ENCODE assay signal across 10 mouse cellular contexts in genomic region chr17:88494121-88494771, GRCm38 (mm10). TPM values are rescaled to one million over a fixed set of nuclear protein-coding genes. Genes with fewer than 3 reads are reported as not detected.
DNase-seq lines count a peak whose midpoint lies in the region; ATAC-seq lines count a peak whose summit lies in the region.
"Had no signal": no experiment of that assay in that cellular context is flagged by ENCODE, and none has a peak within 500 bp of the region (broad histone marks: within the 10 kb centered on the region; RNA-seq: fewer than 3 reads in every experiment).

No protein-coding gene starts in this region.

- no peaks in the 10 kb centered on the region for H3K27me3 ChIP-seq in lung, embryonic 16.5 days (ENCODE audit: control insufficient read depth, insufficient read depth, low read depth, low read length)
- H3K27me3 ChIP-seq in forebrain, embryonic 15.5 days = no peaks in the 10 kb centered on the region
- H3K27me3 ChIP-seq in neural tube, embryonic 13.5 days = no peaks in the 10 kb centered on the region
- H3K27me3 ChIP-seq in kidney, embryonic 15.5 days = no peaks in the 10 kb centered on the region
- H3K27me3 ChIP-seq: embryonic facial prominence, embryonic 15.5 days; liver, embryonic 13.5 days had no signal

- ATAC-seq in lung, embryonic 16.5 days (ENCODE audit: low read depth) = peak; percentile 81
- peak; percentile 92 for ATAC-seq in forebrain, embryonic 15.5 days (replicated peaks)
- peak; percentile 94 for ATAC-seq in neural tube, embryonic 13.5 days (ENCODE audit: low read depth)
- ATAC-seq in kidney, embryonic 15.5 days (replicated peaks; ENCODE audit: low FRiP score) = no peak

- WGBS in lung, embryonic 16.5 days = 29% methylated on average over 14 of the region's 14 CpGs
- 9% methylated on average over 14 of the region's 14 CpGs for WGBS in forebrain, embryonic 15.5 days
- WGBS in neural tube, embryonic 13.5 days = 17% methylated on average over 14 of the region's 14 CpGs
- WGBS in kidney, embryonic 15.5 days = 78% methylated on average over 14 of the region's 14 CpGs

- no peak overlapping the region for H3K9ac ChIP-seq in lung, embryonic 16.5 days (ENCODE audit: low read length)
- peak overlapping the region; percentile 39 for H3K9ac ChIP-seq in forebrain, embryonic 15.5 days (replicated peaks)
- H3K9ac ChIP-seq in neural tube, embryonic 13.5 days = peak overlapping the region; percentile 61
- H3K9ac ChIP-seq in kidney, embryonic 15.5 days = no peak overlapping the region
- H3K9ac ChIP-seq: embryonic facial prominence, embryonic 15.5 days; liver, embryonic 13.5 days had no signal

- H3K4me2 ChIP-seq in lung, embryonic 16.5 days (ENCODE audit: low read depth, low read length) = no peak overlapping the region
- peak overlapping the region; percentile 41 for H3K4me2 ChIP-seq in forebrain, embryonic 15.5 days (replicated peaks)
- peak overlapping the region; percentile 43 for H3K4me2 ChIP-seq in neural tube, embryonic 13.5 days
- H3K4me2 ChIP-seq in kidney, embryonic 15.5 days = no peak overlapping the region
- H3K4me2 ChIP-seq: embryonic facial prominence, embryonic 15.5 days; liver, embryonic 13.5 days had no signal

- H3K4me3 ChIP-seq in lung, embryonic 16.5 days (ENCODE audit: low read length) = no peak overlapping the region
- H3K4me3 ChIP-seq in forebrain, embryonic 15.5 days = peak overlapping the region; percentile 10
- no peak overlapping the region for H3K4me3 ChIP-seq in neural tube, embryonic 13.5 days
- H3K4me3 ChIP-seq in kidney, embryonic 15.5 days (replicated peaks) = no peak overlapping the region
- H3K4me3 ChIP-seq: embryonic facial prominence, embryonic 15.5 days; liver, embryonic 13.5 days had no signal

- no peaks in the 10 kb centered on the region for H3K9me3 ChIP-seq in lung, embryonic 16.5 days (ENCODE audit: control insufficient read depth, low read length)
- H3K9me3 ChIP-seq in forebrain, embryonic 15.5 days = no peaks in the 10 kb centered on the region
- no peaks in the 10 kb centered on the region for H3K9me3 ChIP-seq in neural tube, embryonic 13.5 days
- no peaks in the 10 kb centered on the region for H3K9me3 ChIP-seq in kidney, embryonic 15.5 days (replicated peaks)
- H3K9me3 ChIP-seq: liver, embryonic 13.5 days had no signal

- no peak overlapping the region for H3K27ac ChIP-seq in lung, embryonic 16.5 days (ENCODE audit: low read length)
- peak overlapping the region; percentile 84 for H3K27ac ChIP-seq in forebrain, embryonic 15.5 days (replicated peaks)
- peak overlapping the region; percentile 94 for H3K27ac ChIP-seq in neural tube, embryonic 13.5 days (replicated peaks)
- no peak overlapping the region for H3K27ac ChIP-seq in kidney, embryonic 15.5 days
- H3K27ac ChIP-seq: embryonic facial prominence, embryonic 15.5 days; liver, embryonic 13.5 days had no signal

- no peak for DNase-seq in lung, postnatal 36 days
- peak; percentile 51 to 58 for DNase-seq in layer of hippocampus, postnatal 36 days
- DNase-seq in kidney, postnatal 36 days = no peak
- no peak for DNase-seq in adrenal gland, adult 18-20 months (ENCODE audit: low spot score in 2 of 2)
- DNase-seq: liver, embryonic 13.5 days had no signal

- peaks cover 3% of the 10 kb centered on the region; the same call in 1 of the 2 replicates for H3K4me1 ChIP-seq in lung, embryonic 16.5 days (replicated peaks; ENCODE audit: control insufficient read depth, insufficient read depth, low read length)
- peaks cover 18% of the 10 kb centered on the region for H3K4me1 ChIP-seq in forebrain, embryonic 15.5 days
- H3K4me1 ChIP-seq in neural tube, embryonic 13.5 days (replicated peaks) = peaks cover 20% of the 10 kb centered on the region
- no peaks in the 10 kb centered on the region for H3K4me1 ChIP-seq in kidney, embryonic 15.5 days
- H3K4me1 ChIP-seq: liver, embryonic 13.5 days had no signal

- H3K36me3 ChIP-seq in lung, embryonic 16.5 days (ENCODE audit: control insufficient read depth, insufficient read depth, low read length) = peaks cover 7% of the 10 kb centered on the region
- no peaks in the 10 kb centered on the region for H3K36me3 ChIP-seq in forebrain, embryonic 15.5 days
- H3K36me3 ChIP-seq in neural tube, embryonic 13.5 days = peaks cover 11% of the 10 kb centered on the region
- peaks cover 27% of the 10 kb centered on the region for H3K36me3 ChIP-seq in kidney, embryonic 15.5 days

RNA-seq across cellular contexts. Expression of gene Ppp1r21, which starts 35.7 kb away (rescaled TPM):
- polyA plus RNA-seq in lung, embryonic 16.5 days (2015; fragmentation: Nextera tagmentation; extraction: Ambion mirVana) = 23.1 and 24.7 TPM in 2 replicates
- polyA plus RNA-seq in forebrain, embryonic 15.5 days (2015; fragmentation: Nextera tagmentation; extraction: Ambion mirVana) = 25.5 and 25.6 TPM in 2 replicates
- total RNA-seq in layer of hippocampus, postnatal 36 days (2021) = 10 to 100 TPM; 74.8 to 90.1 TPM
- 40.0 and 42.8 TPM in 2 replicates for polyA plus RNA-seq in neural tube, embryonic 13.5 days (2015; fragmentation: Nextera tagmentation; extraction: Ambion mirVana)
- total RNA-seq in adrenal gland, adult 18-20 months (2021) = 10 to 100 TPM; 40.0 to 48.9 TPM
- polyA plus RNA-seq in kidney, embryonic 15.5 days (2015; fragmentation: Nextera tagmentation; extraction: Ambion mirVana) = 26.4 and 26.8 TPM in 2 replicates

RNA-seq across cellular contexts. Expression of gene Foxn2, which starts 53.7 kb away (rescaled TPM):
- polyA plus RNA-seq in lung, embryonic 16.5 days (2015; fragmentation: Nextera tagmentation; extraction: Ambion mirVana) = 21.5 and 21.8 TPM in 2 replicates
- polyA plus RNA-seq in forebrain, embryonic 15.5 days (2015; fragmentation: Nextera tagmentation; extraction: Ambion mirVana) = 10.7 TPM in 2 replicates
- total RNA-seq in layer of hippocampus, postnatal 36 days (2021) = 10 to 100 TPM; 23.5 to 26.1 TPM
- polyA plus RNA-seq in neural tube, embryonic 13.5 days (2015; fragmentation: Nextera tagmentation; extraction: Ambion mirVana) = 9.7 and 10.3 TPM in 2 replicates
- total RNA-seq in adrenal gland, adult 18-20 months (2021) = 10 to 100 TPM; 19.0 to 20.9 TPM
- polyA plus RNA-seq in kidney, embryonic 15.5 days (2015; fragmentation: Nextera tagmentation; extraction: Ambion mirVana) = 14.6 and 15.8 TPM in 2 replicates

Comparison
In these comparisons a context has a peak if more than half of its experiments do, and no peak if none do; other contexts are left out.
1. H3K27ac ChIP-seq: peak in forebrain, embryonic 15.5 days (single experiment) and neural tube, embryonic 13.5 days (single experiment); none in lung, embryonic 16.5 days (single experiment) and kidney, embryonic 15.5 days (single experiment).
2. H3K4me2 ChIP-seq: peak in forebrain, embryonic 15.5 days (single experiment) and neural tube, embryonic 13.5 days (single experiment); none in lung, embryonic 16.5 days (single experiment) and kidney, embryonic 15.5 days (single experiment).
3. H3K9ac ChIP-seq: peak in forebrain, embryonic 15.5 days (single experiment) and neural tube, embryonic 13.5 days (single experiment); none in lung, embryonic 16.5 days (single experiment) and kidney, embryonic 15.5 days (single experiment).
4. DNase-seq: peak in layer of hippocampus, postnatal 36 days (2 of 2); none in lung, postnatal 36 days (single experiment), kidney, postnatal 36 days (0 of 2) and adrenal gland, adult 18-20 months (0 of 2).